Mouse (Mus musculus) megakaryocyte, embryonic 14.5 days (primary cell): ENCODE measurements around the gene Ranbp17.

Experiments
- FLI1 ChIP-seq: IDR thresholded peaks from 2 replicates; pipeline ENCODE4 v1.6.1; 2012; ENCODE audit warnings: low read length, inconsistent platforms, mixed read lengths
- GATA1 ChIP-seq: IDR thresholded peaks from 3 replicates; pipeline ENCODE4 v1.6.1; 2012; ENCODE audit warnings: mixed read lengths, low read length, inconsistent platforms, borderline replicate concordance

DNA sequence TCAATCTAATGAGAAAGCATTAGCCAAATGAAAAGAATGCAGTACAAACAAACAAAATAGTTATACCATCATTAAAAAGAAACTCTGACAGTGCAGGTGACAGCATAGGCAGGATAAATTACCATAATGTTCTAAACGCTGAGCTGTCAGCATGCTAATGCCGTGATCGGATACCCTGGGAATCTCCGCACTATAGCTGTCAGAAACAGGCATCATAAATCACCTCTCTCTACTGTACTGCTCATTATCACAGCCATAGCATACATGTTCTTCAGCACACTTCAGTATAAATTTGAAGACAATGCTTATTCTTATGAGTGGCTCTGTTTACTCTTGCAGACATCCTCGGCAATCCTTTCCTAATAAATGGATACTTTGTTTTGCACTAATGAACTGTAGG, 151.7 kb downstream of the Ranbp17 start:
- TF ChIP-seq GATA1 (no peak), FLI1 (no peak)
